Mouse (Mus musculus): ENCODE results near the gene BC048562.

Gene BC048562

DNA sequence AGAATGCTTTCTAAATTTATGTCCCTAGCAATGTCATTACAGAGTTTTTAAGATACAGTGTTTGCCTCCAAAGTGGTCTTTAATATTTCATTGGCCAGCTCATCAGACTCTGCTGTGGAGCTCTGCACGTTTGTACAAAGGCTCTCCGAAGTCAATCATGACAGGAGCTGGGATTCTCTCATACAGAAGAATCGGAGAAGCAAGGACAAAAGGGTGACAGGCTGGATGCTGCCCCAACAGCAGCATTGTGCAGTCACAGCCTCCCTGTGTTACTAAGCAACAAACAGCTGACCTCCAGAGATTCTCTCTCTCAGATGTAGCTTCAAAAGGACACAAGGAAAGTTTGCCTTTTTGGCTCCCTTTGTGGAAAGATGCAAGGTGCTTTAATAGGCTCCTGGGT, at the start of gene BC048562:
Gene BC048562 (plus strand): TSS at position 301 of the 400 bp plus-strand sequence.
- no peak for DNase-seq (ENCODE audit: extremely low spot score, low spot score)

DNA sequence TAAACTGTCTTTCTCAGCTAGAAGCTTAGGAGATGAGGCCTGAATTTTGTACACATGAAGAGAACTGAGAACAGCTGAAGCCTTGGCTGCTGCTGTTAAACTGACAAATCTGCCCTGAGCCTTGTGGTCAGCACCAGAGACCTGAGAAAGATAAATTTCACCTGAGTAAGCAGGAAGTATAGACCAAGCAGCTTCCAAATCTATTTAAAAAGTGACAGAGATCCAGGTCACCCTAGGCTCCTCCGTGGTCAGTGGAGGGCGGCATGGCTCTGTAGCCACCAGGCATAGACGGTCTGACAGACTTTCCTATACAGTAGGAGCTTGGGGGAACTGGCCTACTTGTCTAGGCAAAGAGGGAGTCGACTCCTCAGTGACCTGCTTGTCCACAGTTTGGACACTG, 49.5 kb upstream of the BC048562 start:
- no peak for DNase-seq (ENCODE audit: extremely low spot score, low spot score)

DNA sequence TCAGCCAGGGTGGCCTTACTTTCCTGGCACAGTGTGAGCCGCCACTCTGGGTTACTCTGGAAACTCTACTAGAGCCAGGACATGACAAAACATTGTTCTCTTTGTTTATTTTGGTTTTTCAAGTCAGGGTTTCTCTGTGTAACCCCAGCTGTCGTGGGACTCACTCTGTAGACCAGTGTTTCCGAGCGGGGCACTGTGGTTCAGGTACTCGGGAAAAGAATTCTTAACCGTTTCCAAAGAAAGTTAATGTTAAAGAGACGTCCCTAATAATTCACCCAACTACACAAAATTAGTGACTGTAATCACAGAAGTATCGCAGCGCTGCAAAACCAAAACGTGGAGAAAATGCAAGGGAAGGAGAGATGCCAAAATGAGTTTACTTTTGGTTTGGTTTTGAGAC, 47.7 kb upstream of the BC048562 start:
- no peak for DNase-seq (ENCODE audit: extremely low spot score, low spot score)

GRCm38 (mm10) chr9:108389220-108389619, 47.1 kb upstream of the BC048562 start:
- DNase-seq (ENCODE audit: extremely low spot score, low spot score), result no peak

DNA sequence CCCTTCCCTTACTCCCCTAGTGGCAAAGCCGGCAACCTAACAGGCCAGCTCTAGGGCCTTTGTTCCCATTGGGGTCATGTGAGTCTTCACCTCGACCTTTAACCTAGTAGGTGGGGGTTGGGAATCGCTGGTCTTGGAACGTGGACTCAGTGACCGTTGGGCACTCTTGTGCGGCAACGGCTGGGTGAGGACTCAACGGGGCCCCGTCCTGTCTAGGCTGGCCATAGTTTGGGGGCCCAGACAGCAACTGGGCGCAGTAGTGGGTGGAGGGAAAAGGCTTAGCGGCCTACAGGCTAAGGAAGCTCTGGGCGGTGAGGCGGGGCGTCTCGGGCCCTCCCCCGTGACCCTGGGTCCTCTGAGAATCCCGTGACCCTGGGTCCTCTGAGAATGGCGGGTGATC, 43.6 kb upstream of the BC048562 start, which contains the start of gene 1700102P08Rik:
Gene 1700102P08Rik (plus strand): TSS at position 130 of the 400 bp plus-strand sequence.
- no peak for DNase-seq (ENCODE audit: extremely low spot score, low spot score)

- DNase-seq (ENCODE audit: extremely low spot score, low spot score), result no peak
Measured at GRCm38 (mm10) chr9:108394191-108394590, 42.1 kb upstream of the BC048562 start.

DNA sequence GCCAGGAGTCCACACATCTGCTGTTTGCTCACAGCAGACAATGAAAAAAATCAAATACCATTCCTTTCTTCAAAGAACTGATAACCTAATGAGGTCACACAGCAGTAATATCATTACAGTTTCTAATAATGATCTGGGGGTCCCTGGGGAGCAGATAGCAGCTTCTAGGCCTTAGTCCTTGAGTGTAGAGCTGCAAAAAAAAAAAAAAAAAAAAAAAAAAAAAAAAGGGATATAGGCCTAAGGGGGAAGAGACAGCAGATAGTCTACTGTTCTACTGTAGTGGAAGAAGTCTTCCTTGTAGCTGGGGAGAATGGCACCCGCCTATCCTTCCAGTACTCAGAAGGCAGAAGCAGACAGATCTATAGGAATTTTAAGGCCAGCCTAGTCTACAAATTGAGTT, 40.9 kb upstream of the BC048562 start:
- DNase-seq (ENCODE audit: extremely low spot score, low spot score), result no peak

DNA sequence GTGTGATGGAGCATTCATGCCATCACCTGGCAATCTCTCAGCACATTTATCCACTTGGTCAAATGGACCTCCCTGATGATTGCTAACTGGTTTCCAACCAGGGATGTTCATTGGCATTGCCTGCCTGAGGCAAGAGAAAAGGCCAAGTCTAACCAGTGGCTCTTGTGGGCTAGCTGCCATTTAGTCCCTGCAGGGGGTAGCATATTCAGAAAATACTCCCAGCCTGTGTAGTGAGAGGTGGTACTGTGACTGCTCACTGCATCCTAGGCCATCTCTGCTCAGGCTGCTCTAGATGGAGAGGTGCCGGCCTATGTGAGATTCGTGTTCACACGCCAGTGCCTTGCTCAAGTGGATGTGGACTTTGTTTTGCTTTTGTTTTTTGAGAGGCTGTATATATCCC, 38.0 kb upstream of the BC048562 start:
- no peak for DNase-seq (ENCODE audit: extremely low spot score, low spot score)

DNA sequence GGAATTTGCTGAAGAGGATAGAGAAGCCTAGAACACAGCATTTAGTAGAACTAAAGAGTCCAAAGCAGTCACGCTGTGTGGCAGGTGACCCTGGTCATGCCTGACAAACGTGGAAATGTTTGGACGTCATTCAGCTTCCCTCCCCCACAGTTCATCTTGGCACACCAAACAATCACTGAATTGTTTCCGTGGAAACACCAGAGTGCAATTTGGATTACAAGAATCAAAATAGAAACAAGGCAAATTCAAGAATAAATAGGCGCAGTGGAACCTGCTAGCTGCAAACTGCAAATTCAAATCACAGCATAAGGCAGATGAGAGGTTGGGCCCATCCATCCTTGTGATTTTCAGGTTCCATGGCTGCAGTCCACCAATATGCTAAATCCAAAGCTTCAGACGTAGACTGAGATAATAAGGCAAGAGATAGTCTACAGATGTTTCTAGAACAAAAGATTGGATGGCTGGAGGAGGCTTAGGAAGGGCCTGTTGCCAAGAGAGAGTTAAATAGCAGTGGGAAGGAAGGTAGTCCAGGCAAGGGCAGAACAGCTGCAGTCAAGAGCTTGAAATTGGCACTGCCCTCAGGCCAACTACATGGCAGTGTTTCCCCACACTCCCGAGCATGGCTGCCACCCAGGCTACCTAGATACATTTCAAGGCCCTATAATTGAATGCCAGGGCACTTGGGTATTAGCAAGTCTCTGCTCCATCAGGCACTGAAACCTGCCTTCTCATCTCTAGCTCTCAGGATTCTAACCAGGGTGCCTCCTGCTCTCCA, 34.9 kb upstream of the BC048562 start:
- DNase-seq (ENCODE audit: extremely low spot score, low spot score), result no peak

DNA sequence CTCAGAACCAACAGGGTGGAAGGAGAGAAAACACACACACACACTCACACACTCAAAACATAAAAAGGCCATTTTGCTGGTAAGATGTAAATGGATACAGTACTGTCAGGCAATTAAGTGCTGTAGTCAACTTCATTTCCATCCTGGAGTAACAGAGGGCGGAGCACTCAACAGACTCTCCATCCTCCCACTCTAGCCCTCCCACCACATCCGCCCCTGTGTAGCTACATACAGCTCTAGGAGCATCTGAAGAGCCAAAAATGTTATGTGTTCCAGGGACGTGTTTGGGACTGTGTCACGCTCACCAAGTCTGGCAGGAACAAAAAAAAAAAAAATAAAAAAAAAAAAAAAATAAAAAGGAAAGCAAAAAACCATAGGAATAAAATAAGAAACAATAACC, 33.2 kb upstream of the BC048562 start:
- no peak for DNase-seq (ENCODE audit: extremely low spot score, low spot score)

DNA sequence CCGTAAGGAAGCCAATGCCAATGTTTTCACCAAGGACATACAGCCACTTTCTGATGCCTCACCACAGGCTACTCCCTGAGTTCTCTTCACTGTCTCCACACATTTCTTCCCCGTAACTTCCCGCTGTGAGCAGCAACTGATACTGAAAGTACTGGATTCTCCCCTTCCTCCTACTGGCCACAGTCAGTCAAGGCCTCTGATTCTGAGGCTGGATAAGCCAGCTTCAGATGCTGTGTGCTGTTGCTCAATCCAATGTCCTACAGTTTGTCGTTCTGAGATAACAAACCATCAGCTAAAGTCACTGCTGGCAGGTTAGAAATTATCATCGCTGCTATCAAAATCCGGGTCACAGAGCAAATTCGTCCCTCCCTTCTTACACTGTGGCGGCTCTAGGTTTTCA, 31.8 kb upstream of the BC048562 start:
- DNase-seq (ENCODE audit: extremely low spot score, low spot score), result no peak

DNA sequence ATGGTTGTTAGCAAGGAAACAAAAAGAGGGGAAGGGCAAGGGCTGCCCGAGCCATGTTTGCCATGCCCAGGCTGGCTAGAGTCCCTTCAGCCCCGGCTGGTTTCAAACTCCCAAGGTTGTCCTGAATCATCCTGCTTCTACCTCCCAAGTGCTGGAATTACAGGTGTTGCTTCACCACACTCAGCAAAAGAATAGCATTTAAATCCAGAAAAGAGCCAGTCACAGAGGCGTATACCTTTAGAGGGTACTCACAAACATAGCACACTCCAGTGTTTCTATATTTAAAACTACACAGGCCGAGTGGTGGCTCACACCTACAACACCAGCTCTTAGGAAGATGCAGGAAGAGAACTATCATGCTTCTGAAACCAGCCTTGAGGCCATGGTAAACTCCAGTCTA, 26.7 kb upstream of the BC048562 start:
- no peak for DNase-seq (ENCODE audit: extremely low spot score, low spot score)

GRCm38 (mm10) chr9:108411381-108411942, 24.8 kb upstream of the BC048562 start:
- no peak for DNase-seq (ENCODE audit: extremely low spot score, low spot score)

GRCm38 (mm10) chr9:108412221-108412620, 24.1 kb upstream of the BC048562 start:
- no peak for DNase-seq (ENCODE audit: extremely low spot score, low spot score)

- no peak for DNase-seq (ENCODE audit: extremely low spot score, low spot score)
Measured at GRCm38 (mm10) chr9:108428384-108428783, 7.9 kb upstream of the BC048562 start, which contains the start of gene Ccdc36. Gene Ccdc36 (minus strand): TSS chr9:108428484.

DNA sequence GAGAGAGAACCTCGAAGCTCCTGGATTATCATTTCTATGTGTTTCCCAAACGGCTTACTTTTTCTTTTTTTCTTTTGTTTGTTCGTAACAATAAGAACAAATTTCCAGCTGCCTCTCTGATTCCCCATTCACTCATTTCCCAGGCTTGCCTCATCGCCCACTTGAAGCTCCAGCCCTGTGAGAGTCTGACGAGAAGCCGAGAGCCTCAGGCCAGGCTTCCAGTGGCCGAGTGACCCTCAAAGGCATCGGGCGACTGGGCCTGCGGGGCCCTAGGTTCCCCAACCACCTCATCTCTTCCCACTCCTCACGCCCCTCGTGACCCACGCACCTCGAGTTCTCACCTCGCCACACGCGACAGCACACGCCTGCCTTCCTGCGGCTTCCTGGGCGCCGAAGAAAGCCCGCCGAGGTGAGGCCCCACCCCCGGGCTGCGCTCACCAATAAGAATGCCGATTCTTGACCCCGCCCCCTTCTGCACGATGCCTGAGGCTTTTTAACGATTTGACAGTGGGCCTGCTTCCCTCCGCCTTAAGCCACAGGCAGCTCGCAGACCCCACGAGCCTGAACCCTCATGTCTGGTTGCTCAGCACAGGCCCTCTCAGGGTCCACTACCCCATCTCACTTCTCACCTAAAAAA, 4.7 kb upstream of the BC048562 start:
- DNase-seq (ENCODE audit: extremely low spot score, low spot score), result peak; percentile 31

GRCm38 (mm10) chr9:108439176-108439575, 2.9 kb downstream of the BC048562 start:
- DNase-seq (ENCODE audit: extremely low spot score, low spot score), result no peak

- DNase-seq (ENCODE audit: extremely low spot score, low spot score), result no peak
Measured at GRCm38 (mm10) chr9:108440485-108440884, 4.2 kb downstream of the BC048562 start.

DNA sequence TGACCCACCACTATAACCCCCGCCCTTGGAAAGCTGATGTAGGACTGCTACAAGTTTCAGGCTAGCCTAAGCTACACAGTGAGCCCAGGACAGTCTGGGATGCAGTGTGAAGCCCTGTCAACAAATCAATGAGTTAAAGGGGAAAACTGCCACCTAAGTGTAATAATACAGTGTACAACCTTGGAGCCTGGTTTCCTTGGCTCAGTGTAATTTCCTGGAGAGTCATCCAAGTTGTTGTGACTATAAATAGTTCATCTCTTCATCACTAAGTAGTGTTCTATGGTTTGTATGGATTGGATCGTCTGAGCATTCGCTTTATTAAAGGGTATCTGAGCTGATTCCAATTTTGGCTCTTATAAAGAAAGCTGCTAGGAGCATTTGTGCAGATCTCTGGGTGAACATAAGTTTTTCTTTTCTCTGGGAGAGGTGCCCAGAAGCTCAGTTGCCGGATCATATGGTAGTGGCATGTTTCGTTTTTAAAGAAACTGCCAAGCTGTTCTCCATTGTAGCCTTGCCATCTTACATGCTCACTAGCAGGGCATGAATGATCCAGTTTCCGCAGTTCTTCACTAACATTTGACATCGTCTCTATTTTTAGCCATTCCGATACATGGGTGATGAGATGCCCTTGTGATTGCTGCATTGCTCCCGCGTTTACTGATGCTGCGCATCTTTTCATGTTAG, 5.1 kb downstream of the BC048562 start:
- DNase-seq (ENCODE audit: extremely low spot score, low spot score), result no peak

- no peak for DNase-seq (ENCODE audit: extremely low spot score, low spot score)
Measured at GRCm38 (mm10) chr9:108445125-108445524, 8.8 kb downstream of the BC048562 start.

- DNase-seq (ENCODE audit: extremely low spot score, low spot score), result peak; percentile 60
Measured at GRCm38 (mm10) chr9:108449860-108450259, 13.6 kb downstream of the BC048562 start.
